Mouse (Mus musculus) heart, adult 2 months (tissue): ENCODE measurements at regions not wholly inside any gene's neighbourhood (a gene's known extent, or its start where the extent isn't known, plus 50 kb on each side); places are given as distances from the start of the nearest gene placed in this dataset.

Experiments used
- DNase-seq, 2 experiments: peaks; one replicate each; pipeline ENCODE4 v3.0.0; 2021
- H3K27ac ChIP-seq: fragments of 200-600 bp; 2 replicates; pipeline ENCODE4 v1.8.1; 2022
- H3K27me3 ChIP-seq: fragments of 200-500 bp; 2 replicates; pipeline ENCODE4 v1.6.1; 2012; ENCODE audit warnings: mild to moderate bottlenecking, low read length, inconsistent platforms, mixed read lengths; ENCODE audit not compliant: control insufficient read depth, insufficient read depth
- H3K36me3 ChIP-seq: fragments of 200-500 bp; 2 replicates; pipeline ENCODE4 v1.6.1; 2012; ENCODE audit warnings: low read length, inconsistent platforms; ENCODE audit not compliant: control insufficient read depth, insufficient read depth
- H3K4me1 ChIP-seq: fragments of 200-500 bp; 2 replicates; pipeline ENCODE4 v1.6.1; 2011; ENCODE audit warnings: low read length; ENCODE audit not compliant: control insufficient read depth, insufficient read depth
- H3K4me3 ChIP-seq: fragments of 200-600 bp; 2 replicates; pipeline ENCODE4 v1.8.1; 2022
- H3K79me2 ChIP-seq: fragments of 200-500 bp; replicated peaks from 2 replicates; pipeline ENCODE4 v1.6.1; 2012; ENCODE audit warnings: mild to moderate bottlenecking, inconsistent platforms, low read length, moderate library complexity, mixed read lengths; ENCODE audit not compliant: control insufficient read depth, insufficient read depth
- H3K9ac ChIP-seq: fragments of 200-500 bp; 2 replicates; pipeline ENCODE4 v1.6.1; 2012; ENCODE audit warnings: low read depth, mild to moderate bottlenecking, control low read depth, inconsistent platforms, low read length, mixed read lengths
- CTCF ChIP-seq: fragments of 200-600 bp; IDR thresholded peaks from 2 replicates; pipeline ENCODE4 v1.8.1; 2022; ENCODE audit warnings: antibody characterized with exemption, mild to moderate bottlenecking, moderate library complexity
- EP300 ChIP-seq: fragments of 200-500 bp; IDR thresholded peaks from 2 replicates; pipeline ENCODE4 v1.6.1; 2011; ENCODE audit warnings: low read depth, low read length, control low read depth; ENCODE audit not compliant: insufficient read depth
- POLR2A ChIP-seq: fragments of 200-500 bp; IDR thresholded peaks from 2 replicates; pipeline ENCODE4 v1.6.1; 2011; ENCODE audit warnings: mild to moderate bottlenecking, low read depth, low read length, control low read depth; ENCODE audit not compliant: insufficient read depth
- WGBS: fragments of 180-500 bp; shearing (Covaris S2); methylation state at CpG from one replicate; pipeline ENCODE4 v1.1.7; 2018; 5-methylcytosine and 5-hydroxymethylcytosine counted together
- intact Hi-C: fragments of 180-260 bp; cut with DNase I; formaldehyde crosslinking; loops from one replicate; pipeline ENCODE4 v1.15.1; 2025

- TF ChIP-seq CTCF, result no peak
- no peak for TF ChIP-seq POLR2A
- no peak for TF ChIP-seq EP300
- Histone ChIP-seq H3K9ac (no peak overlapping the region), H3K27me3 (no peaks in the 10 kb centered on the region), H3K79me2 (no peaks in the 10 kb centered on the region), H3K36me3 (no peaks in the 10 kb centered on the region), H3K4me1 (no peaks in the 10 kb centered on the region), H3K4me3 (no peak overlapping the region), H3K27ac (no peak overlapping the region)
- DNase-seq, result no peak
- 98% methylated on average over 1 of the region's 1 CpGs for WGBS
- intact Hi-C loops, result no loop called here
These were observed 353.0 kb downstream of the Btg1 start for GRCm38 (mm10) chr10:96969825-96970224.

- H3K27me3 ChIP-seq, result no peaks in the 10 kb centered on the region
- intact Hi-C loops, result no loop called here
- no peak overlapping the region for H3K4me3 ChIP-seq
- H3K27ac ChIP-seq, result no peak overlapping the region
- no peak for DNase-seq
- no peaks in the 10 kb centered on the region for H3K36me3 ChIP-seq
- H3K9ac ChIP-seq, result no peak overlapping the region
- 75% methylated on average over 4 of the region's 4 CpGs for WGBS
- H3K79me2 ChIP-seq, result no peaks in the 10 kb centered on the region
- no peaks in the 10 kb centered on the region for H3K4me1 ChIP-seq
- TF ChIP-seq POLR2A, result no peak
- no peak for TF ChIP-seq CTCF
- no peak for TF ChIP-seq EP300
These were observed 353.9 kb downstream of the Btg1 start for GRCm38 (mm10) chr10:96970737-96971136.

GRCm38 (mm10) chr10:96971810-96972209 is 355.0 kb downstream of the Btg1 start:
- H3K9ac ChIP-seq, result no peak overlapping the region
- H3K4me1 ChIP-seq, result no peaks in the 10 kb centered on the region
- H3K4me3 ChIP-seq, result no peak overlapping the region
- no peak for DNase-seq
- H3K27me3 ChIP-seq, result no peaks in the 10 kb centered on the region
- intact Hi-C loops, result no loop called here
- no peak overlapping the region for H3K27ac ChIP-seq
- no peaks in the 10 kb centered on the region for H3K36me3 ChIP-seq
- no peaks in the 10 kb centered on the region for H3K79me2 ChIP-seq
- WGBS, result 38% methylated on average over 3 of the region's 3 CpGs
- no peak for TF ChIP-seq CTCF
- no peak for TF ChIP-seq EP300
- no peak for TF ChIP-seq POLR2A

GRCm38 (mm10) chr10:96974326-96974977 is 357.6 kb downstream of the Btg1 start:
- TF ChIP-seq POLR2A (no peak), CTCF (no peak), EP300 (no peak)
- Histone ChIP-seq H3K4me1 (no peaks in the 10 kb centered on the region), H3K79me2 (no peaks in the 10 kb centered on the region), H3K27ac (no peak overlapping the region), H3K27me3 (no peaks in the 10 kb centered on the region), H3K4me3 (no peak overlapping the region), H3K9ac (no peak overlapping the region), H3K36me3 (no peaks in the 10 kb centered on the region)
- DNase-seq, result no peak
- 89% methylated on average over 2 of the region's 2 CpGs for WGBS
- intact Hi-C loops, result no loop called here

GRCm38 (mm10) chr10:96976691-96977090 is 359.9 kb downstream of the Btg1 start:
- DNase-seq, result no peak
- Histone ChIP-seq H3K9ac (no peak overlapping the region), H3K27ac (no peak overlapping the region), H3K36me3 (no peaks in the 10 kb centered on the region), H3K4me3 (no peak overlapping the region), H3K27me3 (no peaks in the 10 kb centered on the region), H3K4me1 (no peaks in the 10 kb centered on the region), H3K79me2 (no peaks in the 10 kb centered on the region)
- intact Hi-C loops, result no loop called here
- TF ChIP-seq POLR2A (no peak), CTCF (no peak), EP300 (no peak)

GRCm38 (mm10) chr10:96980494-96980831 is 363.7 kb downstream of the Btg1 start:
- H3K36me3 ChIP-seq, result no peaks in the 10 kb centered on the region
- H3K79me2 ChIP-seq, result no peaks in the 10 kb centered on the region
- WGBS, result 75% methylated on average over 3 of the region's 3 CpGs
- no peaks in the 10 kb centered on the region for H3K27me3 ChIP-seq
- H3K27ac ChIP-seq, result no peak overlapping the region
- DNase-seq, result no peak
- TF ChIP-seq POLR2A (no peak), CTCF (no peak), EP300 (no peak)
- no peak overlapping the region for H3K4me3 ChIP-seq
- intact Hi-C loops, result no loop called here
- H3K4me1 ChIP-seq, result no peaks in the 10 kb centered on the region
- H3K9ac ChIP-seq, result no peak overlapping the region
